Mouse (Mus musculus): ENCODE data around the gene Psip1. TPM values are rescaled to one million over a fixed set of nuclear protein-coding genes. Genes with fewer than 3 reads are reported as not detected.
A peak's percentile ranks its signal among the peaks of the same experiment; 100 is the strongest.

Gene Psip1
- polyA plus RNA-seq, 1 experiment from 2014 or later: 15.7 TPM

GRCm38 (mm10) chr4:83467615-83468014, 18.6 kb downstream of the Psip1 start:
- H3K79me2 ChIP-seq (ENCODE audit: inconsistent target): no peaks in the 10 kb centered on the region
- peaks cover 53% of the 10 kb centered on the region for H3K36me3 ChIP-seq (ENCODE audit: inconsistent target)
- no peak overlapping the region for H3K27ac ChIP-seq
- 87% methylated on average over 7 of the region's 7 CpGs for WGBS (ENCODE audit: missing documents)
- no peak overlapping the region for H3K4me3 ChIP-seq (ENCODE audit: inconsistent target)

DNA sequence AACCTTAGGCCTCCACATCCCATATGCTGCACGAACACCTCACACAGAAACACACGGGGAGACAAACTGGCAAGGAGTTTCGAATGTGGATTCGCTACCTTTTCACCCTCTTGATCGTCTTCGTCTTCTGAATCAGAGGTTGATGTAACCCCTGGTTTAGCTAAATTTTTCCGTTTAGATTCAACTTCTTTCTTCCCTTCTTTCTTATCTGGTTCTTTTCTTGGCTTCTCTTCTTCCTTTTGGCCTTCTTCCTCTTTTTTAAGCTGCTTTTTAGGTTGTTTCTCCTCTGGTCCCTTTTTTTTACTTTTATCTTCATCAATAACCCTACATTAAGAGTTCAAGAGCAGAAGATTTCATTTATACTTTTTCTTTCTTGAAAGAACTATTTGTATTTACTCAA, 21.4 kb downstream of the Psip1 start:
- WGBS (ENCODE audit: missing documents): 68% methylated on average over 7 of the region's 7 CpGs
- peaks cover 46% of the 10 kb centered on the region for H3K36me3 ChIP-seq (ENCODE audit: inconsistent target)
- no peaks in the 10 kb centered on the region for H3K79me2 ChIP-seq (ENCODE audit: inconsistent target)
- H3K27ac ChIP-seq: no peak overlapping the region
- H3K4me3 ChIP-seq (ENCODE audit: inconsistent target): no peak overlapping the region

DNA sequence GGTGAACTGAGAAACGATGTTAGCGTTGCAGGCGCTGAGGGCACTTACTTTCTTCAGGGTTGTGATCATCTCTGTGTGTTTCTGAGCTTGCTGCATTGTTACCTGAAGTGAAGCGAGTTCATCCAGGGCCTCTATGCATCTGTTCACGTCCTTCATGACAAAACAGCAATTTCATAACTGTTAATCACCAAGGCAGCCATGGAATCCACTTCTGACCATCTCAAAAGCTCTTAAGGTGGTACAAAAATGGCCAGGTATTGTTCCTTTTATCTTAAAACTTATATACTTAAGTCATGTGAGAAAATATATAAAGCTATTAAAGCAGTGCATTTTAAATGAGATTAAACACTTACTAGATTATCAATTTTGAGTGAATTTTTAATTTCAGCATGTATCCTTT, 26.2 kb downstream of the Psip1 start:
- H3K27ac ChIP-seq: no peak overlapping the region
- no peak overlapping the region for H3K4me3 ChIP-seq (ENCODE audit: inconsistent target)
- no peaks in the 10 kb centered on the region for H3K79me2 ChIP-seq (ENCODE audit: inconsistent target)
- 98% methylated on average over 5 of the region's 5 CpGs for WGBS (ENCODE audit: missing documents)
- peaks cover 39% of the 10 kb centered on the region for H3K36me3 ChIP-seq (ENCODE audit: inconsistent target)

GRCm38 (mm10) chr4:83450785-83451184, 35.5 kb downstream of the Psip1 start:
- Histone ChIP-seq H3K36me3 (ENCODE audit: inconsistent target) (peaks cover 53% of the 10 kb centered on the region), H3K27ac (no peak overlapping the region), H3K79me2 (ENCODE audit: inconsistent target) (no peaks in the 10 kb centered on the region), H3K4me3 (ENCODE audit: inconsistent target) (no peak overlapping the region)
- 94% methylated on average over 4 of the region's 4 CpGs for WGBS (ENCODE audit: missing documents)

- no peaks in the 10 kb centered on the region for H3K79me2 ChIP-seq (ENCODE audit: inconsistent target)
- H3K36me3 ChIP-seq (ENCODE audit: inconsistent target): peaks cover 38% of the 10 kb centered on the region
- WGBS (ENCODE audit: missing documents): 83% methylated on average over 4 of the region's 4 CpGs
- no peak overlapping the region for H3K4me3 ChIP-seq (ENCODE audit: inconsistent target)
- H3K27ac ChIP-seq: no peak overlapping the region
Measured at GRCm38 (mm10) chr4:83441050-83441449, 45.2 kb downstream of the Psip1 start.

DNA sequence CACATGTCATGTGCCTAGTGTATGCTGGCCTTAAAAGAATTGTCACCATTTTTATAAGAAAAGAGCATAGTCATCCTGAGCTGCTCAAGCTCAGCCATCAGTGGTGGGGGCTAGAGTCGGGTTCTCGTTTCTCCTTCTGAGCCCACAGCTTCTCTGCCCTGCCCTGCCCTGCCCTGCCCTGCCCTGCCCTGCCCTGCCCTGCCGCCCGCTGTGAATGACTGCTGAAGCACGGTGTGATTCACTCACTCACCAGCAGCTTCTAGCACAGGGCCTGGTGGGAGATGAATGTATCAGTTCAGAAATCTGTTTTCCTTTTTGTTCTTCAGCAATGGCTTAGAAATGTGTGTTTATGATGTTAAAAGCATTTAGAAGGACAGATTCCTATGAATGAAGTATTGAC, 47.2 kb downstream of the Psip1 start:
- Histone ChIP-seq H3K4me3 (ENCODE audit: inconsistent target) (no peak overlapping the region), H3K79me2 (ENCODE audit: inconsistent target) (no peaks in the 10 kb centered on the region), H3K36me3 (ENCODE audit: inconsistent target) (peaks cover 45% of the 10 kb centered on the region), H3K27ac (no peak overlapping the region)
- 49% methylated on average over 5 of the region's 5 CpGs for WGBS (ENCODE audit: missing documents)

GRCm38 (mm10) chr4:83438116-83438515, 48.1 kb downstream of the Psip1 start:
- H3K79me2 ChIP-seq (ENCODE audit: inconsistent target): no peaks in the 10 kb centered on the region
- no peak overlapping the region for H3K27ac ChIP-seq
- no peak overlapping the region for H3K4me3 ChIP-seq (ENCODE audit: inconsistent target)
- peaks cover 45% of the 10 kb centered on the region for H3K36me3 ChIP-seq (ENCODE audit: inconsistent target)

- peaks cover 10% of the 10 kb centered on the region; the same call in 1 of the 2 replicates for H3K79me2 ChIP-seq (ENCODE audit: inconsistent target)
Measured at GRCm38 (mm10) chr4:83436375-83436774, 49.9 kb downstream of the Psip1 start.

DNA sequence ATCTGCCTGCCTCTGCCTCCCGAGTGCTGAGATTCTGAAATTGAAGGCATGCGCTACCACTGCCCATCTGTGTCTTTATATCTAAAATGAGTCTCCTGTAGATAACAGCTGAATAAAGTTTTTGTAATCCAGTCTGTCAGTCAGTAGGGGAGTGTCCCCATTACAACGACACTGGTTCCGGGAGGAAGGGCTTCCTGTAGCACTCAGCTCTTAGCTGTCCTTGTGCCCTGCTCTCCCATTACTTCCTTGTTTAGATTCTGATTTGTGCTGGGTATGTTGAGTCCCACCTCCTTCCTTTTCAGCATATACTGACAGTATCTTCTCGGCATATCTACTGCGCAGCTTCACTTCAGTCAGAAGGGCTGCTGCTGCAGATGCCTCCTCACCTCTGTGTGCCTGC, 53.4 kb downstream of the Psip1 start:
- Histone ChIP-seq H3K36me3 (ENCODE audit: inconsistent target) (peaks cover 35% of the 10 kb centered on the region), H3K27ac (no peak overlapping the region), H3K4me3 (ENCODE audit: inconsistent target) (no peak overlapping the region), H3K79me2 (ENCODE audit: inconsistent target) (peaks cover 29% of the 10 kb centered on the region; the same call in 1 of the 2 replicates)
- 74% methylated on average over 4 of the region's 6 CpGs for WGBS (ENCODE audit: missing documents)

More at GRCm38 (mm10) chr4:83436375-83436774, 49.9 kb downstream of the Psip1 start:
- 96% methylated on average over 8 of the region's 8 CpGs for WGBS (ENCODE audit: missing documents)
- Histone ChIP-seq H3K4me3 (ENCODE audit: inconsistent target) (no peak overlapping the region), H3K36me3 (ENCODE audit: inconsistent target) (peaks cover 35% of the 10 kb centered on the region), H3K27ac (no peak overlapping the region)

DNA sequence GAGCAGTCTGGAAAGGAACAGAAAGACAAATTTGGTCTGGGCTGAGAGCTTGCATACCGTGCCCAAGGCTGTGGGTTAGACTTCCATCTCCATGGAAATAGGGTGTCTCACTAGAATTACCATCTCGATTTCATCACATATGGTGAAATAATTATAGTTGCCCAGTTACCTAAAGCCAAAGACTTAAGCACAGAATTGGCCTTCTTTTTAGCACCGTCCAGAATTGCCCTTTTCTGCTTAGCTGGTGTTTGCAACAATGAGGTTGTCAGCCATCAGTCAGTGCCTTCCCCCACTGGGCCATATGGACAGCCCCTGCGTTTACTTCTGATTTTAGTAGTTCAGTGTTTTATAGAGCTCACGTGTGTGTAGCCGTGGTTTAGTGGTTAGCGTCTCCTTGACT, 54.3 kb downstream of the Psip1 start:
- peaks cover 35% of the 10 kb centered on the region for H3K36me3 ChIP-seq (ENCODE audit: inconsistent target)
- WGBS (ENCODE audit: missing documents): 86% methylated on average over 7 of the region's 7 CpGs
- no peak overlapping the region for H3K4me3 ChIP-seq (ENCODE audit: inconsistent target)

GRCm38 (mm10) chr4:83428845-83429244, 57.4 kb downstream of the Psip1 start:
- Histone ChIP-seq H3K27ac (no peak overlapping the region), H3K36me3 (ENCODE audit: inconsistent target) (peaks cover 23% of the 10 kb centered on the region; the same call in 1 of the 2 replicates), H3K79me2 (ENCODE audit: inconsistent target) (peaks cover 62% of the 10 kb centered on the region; the same call in 1 of the 2 replicates), H3K4me3 (ENCODE audit: inconsistent target) (no peak overlapping the region)
- 85% methylated on average over 4 of the region's 4 CpGs for WGBS (ENCODE audit: missing documents)

More for the DNA sequence above, 54.3 kb downstream of the Psip1 start:
- Histone ChIP-seq H3K79me2 (ENCODE audit: inconsistent target) (peaks cover 33% of the 10 kb centered on the region; the same call in 1 of the 2 replicates), H3K27ac (no peak overlapping the region)

- Histone ChIP-seq H3K4me3 (ENCODE audit: inconsistent target) (no peak overlapping the region), H3K27ac (no peak overlapping the region), H3K36me3 (ENCODE audit: inconsistent target) (peaks cover 32% of the 10 kb centered on the region; the same call in 1 of the 2 replicates), H3K79me2 (ENCODE audit: inconsistent target) (peaks cover 74% of the 10 kb centered on the region; the same call in 1 of the 2 replicates)
- WGBS (ENCODE audit: missing documents): 97% methylated on average over 8 of the region's 8 CpGs
Measured at GRCm38 (mm10) chr4:83427696-83428095, 58.6 kb downstream of the Psip1 start.

- peaks cover 76% of the 10 kb centered on the region; the same call in 1 of the 2 replicates for H3K79me2 ChIP-seq (ENCODE audit: inconsistent target)
- H3K36me3 ChIP-seq (ENCODE audit: inconsistent target): peaks cover 32% of the 10 kb centered on the region; the same call in 1 of the 2 replicates
- WGBS (ENCODE audit: missing documents): 99% methylated on average over 7 of the region's 7 CpGs
- H3K27ac ChIP-seq: no peak overlapping the region
- no peak overlapping the region for H3K4me3 ChIP-seq (ENCODE audit: inconsistent target)
Measured at GRCm38 (mm10) chr4:83427141-83427540, 59.1 kb downstream of the Psip1 start.

DNA sequence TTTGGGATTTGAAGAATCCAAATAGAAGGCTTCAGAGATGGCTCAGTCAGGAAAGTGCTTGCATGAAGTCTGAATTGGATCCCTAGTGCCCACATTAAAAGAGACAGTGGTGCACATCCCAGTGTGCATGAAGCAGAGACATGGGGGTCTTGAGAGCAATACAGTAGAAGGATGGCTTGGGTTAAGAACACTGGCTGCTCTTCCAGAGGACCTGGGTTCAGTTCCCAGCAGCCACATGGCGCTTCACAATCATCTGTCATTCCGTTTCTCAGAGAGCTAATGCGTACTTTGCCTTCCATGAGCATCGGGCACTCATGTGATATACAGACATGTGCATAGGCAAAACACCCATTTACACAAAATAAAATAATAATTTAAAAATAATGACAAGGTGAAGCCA, 61.1 kb downstream of the Psip1 start:
- Histone ChIP-seq H3K79me2 (ENCODE audit: inconsistent target) (peaks cover 67% of the 10 kb centered on the region; the same call in 1 of the 2 replicates), H3K4me3 (ENCODE audit: inconsistent target) (no peak overlapping the region), H3K36me3 (ENCODE audit: inconsistent target) (peaks cover 32% of the 10 kb centered on the region; the same call in 1 of the 2 replicates), H3K27ac (no peak overlapping the region)
- 95% methylated on average over 4 of the region's 4 CpGs for WGBS (ENCODE audit: missing documents)

- Histone ChIP-seq H3K4me3 (ENCODE audit: inconsistent target) (no peak overlapping the region), H3K36me3 (ENCODE audit: inconsistent target) (peaks cover 24% of the 10 kb centered on the region; the same call in 1 of the 2 replicates), H3K27ac (no peak overlapping the region), H3K79me2 (ENCODE audit: inconsistent target) (peaks cover 76% of the 10 kb centered on the region)
- WGBS (ENCODE audit: missing documents): 94% methylated on average over 6 of the region's 6 CpGs
Measured at GRCm38 (mm10) chr4:83423641-83424040, 62.6 kb downstream of the Psip1 start.

- 94% methylated on average over 2 of the region's 2 CpGs for WGBS (ENCODE audit: missing documents)
- Histone ChIP-seq H3K4me3 (ENCODE audit: inconsistent target) (peak overlapping the region; percentile 89), H3K27ac (no peak overlapping the region), H3K36me3 (ENCODE audit: inconsistent target) (peaks cover 8% of the 10 kb centered on the region; the same call in 1 of the 2 replicates), H3K79me2 (ENCODE audit: inconsistent target) (peaks cover 53% of the 10 kb centered on the region)
Measured at GRCm38 (mm10) chr4:83418781-83419180, 67.5 kb downstream of the Psip1 start.

Data from macrophage (primary cell).